Mouse (Mus musculus) heart, adult 2 months (tissue): ENCODE results near the gene Apon.

ENCODE experiments used
- CTCF ChIP-seq: fragments of 200-600 bp; IDR thresholded peaks from 2 replicates; pipeline ENCODE4 v1.8.1; 2022; ENCODE audit warnings: antibody characterized with exemption, mild to moderate bottlenecking, moderate library complexity
- EP300 ChIP-seq: fragments of 200-500 bp; IDR thresholded peaks from 2 replicates; pipeline ENCODE4 v1.6.1; 2011; ENCODE audit warnings: low read depth, low read length, control low read depth; ENCODE audit not compliant: insufficient read depth

GRCm38 (mm10) chr10:128227592-128227991, 26.3 kb upstream of the Apon start:
- TF ChIP-seq CTCF (no peak), EP300 (no peak)
